Mouse (Mus musculus): ENCODE results near the gene Rundc3b. TPM values are rescaled to one million over a fixed set of nuclear protein-coding genes. Genes with fewer than 3 reads are reported as not detected.

The Rundc3b gene
- total RNA-seq, 2 experiments from 2014 or later: 0.22 to 0.59 TPM

- ATAC-seq (ENCODE audit: poor library complexity, severe bottlenecking): peak; percentile 59; the same call in 1 of the 2 replicates
Observed at GRCm38 (mm10) chr5:8489471-8490110, 133.2 kb downstream of the Rundc3b start.

- ATAC-seq (ENCODE audit: poor library complexity, severe bottlenecking): no peak
Observed at GRCm38 (mm10) chr5:8488701-8489297, 134.0 kb downstream of the Rundc3b start.

- no peak for ATAC-seq (ENCODE audit: poor library complexity, severe bottlenecking)
Observed at GRCm38 (mm10) chr5:8487989-8488700, 134.6 kb downstream of the Rundc3b start.

- ATAC-seq (ENCODE audit: poor library complexity, severe bottlenecking): peak; percentile 62; the same call in 1 of the 2 replicates
Observed at GRCm38 (mm10) chr5:8456561-8456960, 166.2 kb downstream of the Rundc3b start.

GRCm38 (mm10) chr5:8455565-8455964 is 167.2 kb downstream of the Rundc3b start:
- ATAC-seq (ENCODE audit: poor library complexity, severe bottlenecking): no peak

Other genes starting within 250 kb of the Rundc3b start
- 65.6 and 69.3 TPM in 2 replicates for gene Dbf4, start 200.2 kb downstream of the Rundc3b start, total RNA-seq (2015)
- gene Dbf4, start 200.2 kb downstream of the Rundc3b start, total RNA-seq (2017): 70.4 and 73.1 TPM in 2 replicates
- 6.4 and 10.2 TPM in 2 replicates for gene Slc25a40, start 200.1 kb downstream of the Rundc3b start, total RNA-seq (2015)
- 5.5 and 5.6 TPM in 2 replicates for gene Slc25a40, start 200.1 kb downstream of the Rundc3b start, total RNA-seq (2017)
- gene Abcb1a, start 37.1 kb upstream of the Rundc3b start, total RNA-seq (2015): 0.02 and 0.50 TPM in 2 replicates
- gene Abcb1a, start 37.1 kb upstream of the Rundc3b start, total RNA-seq (2017): 0.73 and 1.2 TPM in 2 replicates
- 7.2 and 7.9 TPM in 2 replicates for gene Abcb1b, start 175.2 kb upstream of the Rundc3b start, total RNA-seq (2015)
- 17.8 and 29.7 TPM in 2 replicates for gene Abcb1b, start 175.2 kb upstream of the Rundc3b start, total RNA-seq (2017)

Data from megakaryocyte, adult 5-6 weeks (primary cell).